Mouse (Mus musculus) liver, embryonic 14.5 days (tissue): Measurements from ENCODE around the gene Nrxn3. TPM values are rescaled to one million over a fixed set of nuclear protein-coding genes. Genes with fewer than 3 reads are reported as not detected.

Experiments used
- ATAC-seq: fragments of 200-750 bp; cut with Nextera tagmentation; 2 replicates; pipeline ENCODE4 v1.8.0; 2017; ENCODE audit warnings: moderate number of reproducible peaks, mild to moderate bottlenecking, moderate library complexity; ENCODE audit not compliant: insufficient read depth
- DNase-seq, 3 experiments: peaks; one replicate each; pipeline ENCODE4 v3.0.0-alpha.2; 2012 to 2013; ENCODE audit warnings: low read depth in 3 of 3, low spot score in 3 of 3
- H3K27ac ChIP-seq: fragments of 300-500 bp; sonication (generic); 2 replicates; pipeline ENCODE4 v1.5.1; 2014; ENCODE audit warnings: moderate library complexity, mild to moderate bottlenecking, control low read depth, inconsistent platforms
- H3K27me3 ChIP-seq: fragments of 300-500 bp; sonication (generic); 2 replicates; pipeline ENCODE4 v1.6.1; 2014; ENCODE audit warnings: mild to moderate bottlenecking, low read length, moderate library complexity; ENCODE audit not compliant: control insufficient read depth, insufficient read depth
- H3K36me3 ChIP-seq: fragments of 300-500 bp; sonication (generic); replicated peaks from 2 replicates; pipeline ENCODE4 v1.6.1; 2014; ENCODE audit warnings: low read depth; ENCODE audit not compliant: control insufficient read depth, insufficient read depth
- H3K4me1 ChIP-seq, 2 experiments: fragments of 200-500 bp in 1 of 2; fragments of 300-500 bp in 1 of 2; sonication (generic) in 1 of 2; replicated peaks; 2 replicates each; pipeline ENCODE4 v1.6.1; 2012 to 2014; ENCODE audit warnings: antibody characterized with exemption in 1 of 2, inconsistent platforms in 1 of 2, low read length in 1 of 2; ENCODE audit not compliant: control insufficient read depth in 2 of 2, insufficient read depth in 2 of 2
- H3K4me2 ChIP-seq: fragments of 300-500 bp; sonication (generic); 2 replicates; pipeline ENCODE4 v1.6.1; 2014; ENCODE audit warnings: low read depth, mild to moderate bottlenecking, control low read depth, moderate library complexity
- H3K4me3 ChIP-seq, 2 experiments: fragments of 200-500 bp in 1 of 2; fragments of 300-500 bp in 1 of 2; sonication (generic) in 1 of 2; 2 replicates each; pipeline ENCODE4 v1.5.1; 2012 to 2014; ENCODE audit warnings: low read depth in 2 of 2, low read length in 2 of 2, mild to moderate bottlenecking in 2 of 2, control low read depth in 1 of 2, inconsistent platforms in 1 of 2, moderate library complexity in 1 of 2; ENCODE audit not compliant: insufficient read depth in 1 of 2
- H3K9ac ChIP-seq: fragments of 300-500 bp; sonication (generic); replicated peaks from 2 replicates; pipeline ENCODE4 v1.6.1; 2014; ENCODE audit warnings: mild to moderate bottlenecking, control low read depth, moderate library complexity
- H3K9me3 ChIP-seq: fragments of 300-500 bp; sonication (generic); 2 replicates; pipeline ENCODE4 v1.6.1; 2016; ENCODE audit warnings: low read length, mixed read lengths; ENCODE audit not compliant: control insufficient read depth
- CTCF ChIP-seq: IDR thresholded peaks from 2 replicates; pipeline ENCODE4 v1.5.1; 2016; ENCODE audit warnings: antibody characterized with exemption, low read depth, control low read depth
- EP300 ChIP-seq: IDR thresholded peaks from 2 replicates; pipeline ENCODE4 v1.6.1; 2016; ENCODE audit warnings: antibody characterized with exemption, low read depth
- WGBS: fragments of 180-500 bp; shearing (Covaris S2); extraction: QIAGEN DNeasy Blood & Tissue Kit; methylation state at CpG from one replicate; pipeline ENCODE4 v1.1.7; 2014; ENCODE audit not compliant: insufficient replicate concordance; 5-methylcytosine and 5-hydroxymethylcytosine counted together
- polyA plus RNA-seq, 2 experiments: library from polyadenylated mRNA; depleted of rRNA in 1 of 2; stranded (reverse) in 1 of 2; unstranded in 1 of 2; fragments of >200 nt; fragmentation: Nextera tagmentation in 1 of 2; extraction: Ambion mirVana in 1 of 2; gene quantifications; 2 replicates each; pipeline versions ENCODE4 v1.2.1 to v1.2.3; 2012 to 2014

The Nrxn3 gene
- polyA plus RNA-seq, 2 experiments = 0.12 to 0.38 TPM

DNA sequence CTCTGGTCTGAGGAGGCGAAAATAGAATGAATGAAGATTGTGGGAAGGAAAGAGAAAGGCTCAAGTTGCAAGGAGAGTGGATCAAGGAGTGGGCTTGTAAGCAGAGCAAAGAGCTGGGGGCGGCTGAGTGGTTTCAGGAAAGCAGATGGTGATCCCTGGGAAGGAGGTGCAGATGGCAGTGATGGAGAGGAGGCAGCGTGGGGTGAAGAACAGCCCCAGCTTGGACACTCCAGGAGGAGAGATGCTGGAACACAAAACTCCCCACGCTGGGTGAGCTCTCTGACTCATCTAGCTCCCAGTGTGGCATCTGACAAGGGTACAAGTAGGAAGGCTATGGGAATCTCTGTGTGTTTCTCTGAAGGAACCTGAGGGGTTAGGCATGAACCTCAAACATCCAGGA is 9.2 kb upstream of the Nrxn3 start:
- 29% methylated on average over 4 of the region's 4 CpGs for WGBS
- DNase-seq (no peak), ATAC-seq (no peak)
- no peak overlapping the region for H3K4me3 ChIP-seq
- no peak overlapping the region for H3K9ac ChIP-seq
- TF ChIP-seq CTCF = no peak
- TF ChIP-seq EP300 = no peak
- no peak overlapping the region for H3K4me2 ChIP-seq
- H3K27ac ChIP-seq = no peak overlapping the region
- no peaks in the 10 kb centered on the region for H3K4me1 ChIP-seq
- no peaks in the 10 kb centered on the region for H3K36me3 ChIP-seq
- H3K27me3 ChIP-seq = no peaks in the 10 kb centered on the region
- no peaks in the 10 kb centered on the region for H3K9me3 ChIP-seq

DNA sequence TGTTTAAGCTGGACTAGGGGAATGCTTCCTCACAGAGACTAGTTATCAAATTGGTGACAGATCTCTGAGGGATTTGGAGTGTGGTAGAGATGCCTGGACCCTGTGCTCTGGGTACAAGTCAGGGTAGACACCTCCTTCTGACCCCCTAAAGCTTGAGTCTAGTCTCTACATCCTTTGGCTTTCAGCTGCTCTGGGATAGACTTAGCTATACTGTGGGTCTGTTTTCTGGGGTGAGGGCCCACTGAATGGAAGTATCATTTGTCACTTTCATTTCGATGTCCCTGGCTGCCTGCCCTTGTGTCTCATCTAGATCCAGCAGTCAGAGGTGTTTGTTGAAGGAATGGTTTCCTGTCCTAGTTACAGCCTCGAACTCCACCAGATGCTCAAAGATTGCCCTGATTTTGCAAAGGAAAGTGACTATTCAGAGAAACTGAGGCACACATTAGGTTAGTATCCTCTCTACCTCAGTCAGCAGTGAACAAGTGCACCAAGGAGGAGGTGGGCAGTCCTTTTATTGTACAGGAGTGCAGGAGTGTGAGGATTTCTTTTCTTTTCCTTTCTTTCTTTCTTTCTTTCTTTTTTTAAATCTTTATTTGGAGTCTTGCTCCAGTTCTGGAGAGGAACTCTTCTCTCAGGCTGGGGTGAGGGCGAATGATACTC is 515 bp upstream of the Nrxn3 start:
- 18% methylated on average over 3 of the region's 3 CpGs for WGBS
- no peaks in the 10 kb centered on the region for H3K27me3 ChIP-seq
- H3K4me3 ChIP-seq = no peak overlapping the region
- TF ChIP-seq CTCF = no peak
- no peaks in the 10 kb centered on the region for H3K4me1 ChIP-seq
- no peak overlapping the region for H3K27ac ChIP-seq
- no peak overlapping the region for H3K9ac ChIP-seq
- H3K4me2 ChIP-seq = no peak overlapping the region
- H3K36me3 ChIP-seq = no peaks in the 10 kb centered on the region
- ATAC-seq (no peak), DNase-seq (no peak)
- H3K9me3 ChIP-seq = no peaks in the 10 kb centered on the region

DNA sequence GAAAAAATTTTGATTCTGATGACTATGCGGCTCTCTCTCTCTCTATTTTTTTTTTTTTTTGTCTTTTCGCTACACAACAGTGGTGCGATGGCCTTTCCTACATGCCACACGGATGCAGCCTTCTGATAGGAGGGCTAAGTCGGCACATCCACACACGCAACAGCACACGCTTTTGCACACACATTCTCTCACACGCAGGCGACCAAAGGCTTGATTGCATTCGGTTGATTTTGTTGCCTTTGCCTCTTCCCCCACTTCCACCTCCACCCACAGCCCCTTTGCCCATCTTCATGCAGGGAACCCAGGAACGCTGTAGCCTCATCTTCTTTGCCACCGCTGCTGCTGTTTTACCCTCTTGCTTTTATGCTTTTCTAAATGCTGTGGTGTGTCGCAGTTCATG is 3.6 kb downstream of the Nrxn3 start:
- Histone ChIP-seq H3K27me3 (no peaks in the 10 kb centered on the region), H3K9ac (no peak overlapping the region), H3K36me3 (no peaks in the 10 kb centered on the region), H3K4me2 (no peak overlapping the region), H3K4me1 (no peaks in the 10 kb centered on the region), H3K4me3 (no peak overlapping the region), H3K9me3 (no peaks in the 10 kb centered on the region), H3K27ac (no peak overlapping the region)
- DNase-seq = no peak
- no peak for ATAC-seq
- TF ChIP-seq EP300 (no peak), CTCF (no peak)
- WGBS = 79% methylated on average over 13 of the region's 13 CpGs

DNA sequence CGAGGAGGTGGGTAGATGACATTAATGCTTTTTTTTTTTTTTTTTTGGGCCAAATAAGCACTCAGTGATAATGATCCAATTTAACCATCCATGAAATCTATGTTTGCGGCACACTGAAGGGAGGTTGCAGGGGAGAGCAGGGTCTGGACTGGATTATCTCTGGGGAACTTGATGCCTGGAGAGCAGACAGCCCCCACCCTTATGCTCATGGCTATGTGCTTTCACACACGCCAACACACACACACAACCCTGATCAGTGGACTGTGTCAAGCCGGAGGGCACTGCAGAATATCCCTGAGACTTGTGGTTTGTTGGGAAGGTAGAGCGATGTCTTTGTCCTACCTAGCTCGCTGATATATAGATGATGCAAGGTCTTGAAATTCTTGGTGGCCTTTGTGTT is 4.1 kb downstream of the Nrxn3 start:
- ATAC-seq = no peak
- Histone ChIP-seq H3K4me3 (no peak overlapping the region), H3K9me3 (no peaks in the 10 kb centered on the region), H3K27me3 (no peaks in the 10 kb centered on the region), H3K36me3 (no peaks in the 10 kb centered on the region), H3K4me2 (no peak overlapping the region), H3K9ac (no peak overlapping the region), H3K4me1 (no peaks in the 10 kb centered on the region), H3K27ac (no peak overlapping the region)
- no peak for DNase-seq
- 60% methylated on average over 6 of the region's 6 CpGs for WGBS
- no peak for TF ChIP-seq CTCF

DNA sequence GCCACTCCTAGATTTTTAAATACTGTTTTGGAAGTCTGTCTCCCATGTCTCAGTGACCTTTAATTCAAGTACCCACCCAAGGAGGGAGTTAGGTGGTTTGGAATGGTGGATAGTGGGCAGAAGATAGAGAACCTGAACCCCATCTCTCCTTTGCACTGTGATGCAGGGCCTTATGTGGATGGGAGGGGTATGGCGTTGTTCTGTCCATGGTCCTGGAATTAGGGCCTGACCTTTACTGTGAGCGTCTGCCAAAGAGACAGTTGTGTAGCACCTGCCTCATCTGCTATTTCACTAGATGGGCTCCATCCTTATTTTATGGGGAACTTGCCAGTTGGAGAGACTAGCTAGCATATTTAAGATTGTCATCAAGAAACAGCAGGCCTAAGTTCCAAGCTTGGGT is 8.0 kb downstream of the Nrxn3 start:
- H3K4me2 ChIP-seq = no peak overlapping the region
- no peaks in the 10 kb centered on the region for H3K27me3 ChIP-seq
- DNase-seq (no peak), ATAC-seq (no peak)
- H3K9me3 ChIP-seq = no peaks in the 10 kb centered on the region
- no peak for TF ChIP-seq CTCF
- no peak for TF ChIP-seq EP300
- 28% methylated on average over 2 of the region's 2 CpGs for WGBS
- H3K4me3 ChIP-seq = no peak overlapping the region
- no peaks in the 10 kb centered on the region for H3K4me1 ChIP-seq
- H3K36me3 ChIP-seq = no peaks in the 10 kb centered on the region
- no peak overlapping the region for H3K9ac ChIP-seq
- H3K27ac ChIP-seq = no peak overlapping the region
